Mouse (Mus musculus) cortical plate, adult 2 months (tissue): ENCODE data around the gene Esr1.

ENCODE experiments used
- CTCF ChIP-seq: fragments of 200-500 bp; IDR thresholded peaks from 2 replicates; pipeline ENCODE4 v1.5.1; 2011; ENCODE audit warnings: mild to moderate bottlenecking, control low read depth, low read length; ENCODE audit not compliant: insufficient read depth; ENCODE audit errors: extremely low read depth
- POLR2A ChIP-seq: fragments of 200-500 bp; IDR thresholded peaks from 2 replicates; pipeline ENCODE4 v1.6.1; 2011; ENCODE audit warnings: mild to moderate bottlenecking, low read length, control low read depth; ENCODE audit not compliant: insufficient read depth; ENCODE audit errors: extremely low read depth

GRCm38 (mm10) chr10:4633287-4634030 lies 22.1 kb downstream of the Esr1 start:
- TF ChIP-seq POLR2A (no peak), CTCF (no peak)
